Mouse (Mus musculus) lung, postnatal 0 days (tissue): Measurements from ENCODE around the gene Ptprt.

ENCODE experiments used
- CTCF ChIP-seq: IDR thresholded peaks from 2 replicates; pipeline ENCODE4 v1.5.1; 2016; ENCODE audit warnings: antibody characterized with exemption, mild to moderate bottlenecking
- EP300 ChIP-seq: IDR thresholded peaks from 2 replicates; pipeline ENCODE4 v1.6.1; 2016; ENCODE audit warnings: antibody characterized with exemption, mild to moderate bottlenecking, control low read depth

DNA sequence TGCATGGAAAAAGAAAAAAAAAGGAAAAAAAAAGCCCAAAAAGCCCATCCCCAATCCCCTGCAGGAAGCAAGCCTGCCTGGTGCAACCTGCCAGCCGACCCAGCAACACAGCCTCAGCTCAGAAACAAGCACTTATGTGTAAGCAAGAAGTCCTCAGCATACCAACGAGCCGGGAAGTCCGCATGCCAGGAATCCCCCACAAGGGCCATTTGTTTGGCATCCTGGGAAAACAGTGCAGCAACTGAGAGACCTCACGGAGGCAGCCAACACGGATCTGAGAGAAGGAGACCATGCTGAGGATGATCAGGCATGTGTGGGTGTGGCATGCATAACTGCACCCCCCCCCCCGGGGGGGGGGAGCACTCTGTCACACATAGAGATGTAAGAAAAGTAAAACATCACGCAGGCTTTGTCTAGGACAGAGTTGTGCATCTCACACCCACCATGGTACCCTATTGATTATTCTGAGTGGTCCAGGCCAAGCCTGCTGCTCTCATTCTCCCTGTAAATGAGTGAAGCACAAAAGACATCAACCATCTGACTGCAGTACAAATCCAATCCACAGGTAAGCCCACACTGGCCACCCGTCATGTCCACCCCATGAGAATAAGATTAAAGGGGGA, 24.4 kb downstream of the Ptprt start:
- TF ChIP-seq EP300 (no peak), CTCF (no peak)
